Mouse (Mus musculus): ENCODE data around the gene 2010005H15Rik.
"Not testable (repeated sequence)": the region's sequence is repeated elsewhere in the genome, so short reads cannot be mapped to it uniquely, and the experiment has no call there.

GRCm38 (mm10) chr16:36221168-36221567, at the start of gene 2010005H15Rik:
- not testable (repeated sequence) for TF ChIP-seq CTCF, EP300 (IDR thresholded peaks at IDR 0.05; ENCODE audit: low read depth)
